Mouse (Mus musculus): ENCODE data around the gene Ina. TPM values are rescaled to one million over a fixed set of nuclear protein-coding genes. Genes with fewer than 3 reads are reported as not detected.

The Ina gene
- polyA plus RNA-seq, 1 experiment from 2014 or later, result 295 TPM

- peaks cover 17% of the 10 kb centered on the region for H3K4me1 ChIP-seq (replicated peaks; ENCODE audit: control insufficient read depth, insufficient read depth, low read length)
- H3K4me2 ChIP-seq (ENCODE audit: low read length), result no peak overlapping the region
- no peaks in the 10 kb centered on the region for H3K9me3 ChIP-seq (ENCODE audit: control insufficient read depth, low read length)
- H3K27me3 ChIP-seq (replicated peaks; ENCODE audit: control insufficient read depth, insufficient read depth, low read length), result no peaks in the 10 kb centered on the region
- ATAC-seq, result no peak
- 92% methylated on average over 4 of the region's 4 CpGs for WGBS
- H3K9ac ChIP-seq (replicated peaks; ENCODE audit: low read depth, low read length), result no peak overlapping the region
- H3K27ac ChIP-seq (ENCODE audit: low read length), result no peak overlapping the region
- H3K36me3 ChIP-seq (ENCODE audit: control insufficient read depth, insufficient read depth), result no peaks in the 10 kb centered on the region
- no peak overlapping the region for H3K4me3 ChIP-seq (replicated peaks; ENCODE audit: low read length)
Observed at GRCm38 (mm10) chr19:47053471-47053870, 39.0 kb downstream of the Ina start.

- H3K4me1 ChIP-seq (replicated peaks; ENCODE audit: control insufficient read depth, insufficient read depth, low read length), result no peaks in the 10 kb centered on the region
- H3K4me3 ChIP-seq (replicated peaks; ENCODE audit: low read length), result no peak overlapping the region
- peaks cover 3% of the 10 kb centered on the region; the same call in 1 of the 2 replicates for H3K9me3 ChIP-seq (ENCODE audit: control insufficient read depth, low read length)
- ATAC-seq, result no peak
- WGBS, result 56% methylated on average over 1 of the region's 1 CpGs
- H3K9ac ChIP-seq (replicated peaks; ENCODE audit: low read depth, low read length), result no peak overlapping the region
- H3K4me2 ChIP-seq (ENCODE audit: low read length), result no peak overlapping the region
- H3K27ac ChIP-seq (ENCODE audit: low read length), result no peak overlapping the region
- H3K36me3 ChIP-seq (ENCODE audit: control insufficient read depth, insufficient read depth), result no peaks in the 10 kb centered on the region
- H3K27me3 ChIP-seq (replicated peaks; ENCODE audit: control insufficient read depth, insufficient read depth, low read length), result no peaks in the 10 kb centered on the region
Observed at GRCm38 (mm10) chr19:47057684-47058083, 43.2 kb downstream of the Ina start.

GRCm38 (mm10) chr19:47065860-47066259 lies 51.4 kb downstream of the Ina start:
- Histone ChIP-seq H3K4me3 (replicated peaks; ENCODE audit: low read length) (no peak overlapping the region), H3K4me2 (ENCODE audit: low read length) (no peak overlapping the region), H3K27me3 (replicated peaks; ENCODE audit: control insufficient read depth, insufficient read depth, low read length) (no peaks in the 10 kb centered on the region), H3K36me3 (ENCODE audit: control insufficient read depth, insufficient read depth) (no peaks in the 10 kb centered on the region; the same call in 1 of the 2 replicates), H3K4me1 (replicated peaks; ENCODE audit: control insufficient read depth, insufficient read depth, low read length) (peaks cover 10% of the 10 kb centered on the region), H3K27ac (ENCODE audit: low read length) (no peak overlapping the region), H3K9ac (replicated peaks; ENCODE audit: low read depth, low read length) (no peak overlapping the region), H3K9me3 (ENCODE audit: control insufficient read depth, low read length) (peaks cover 3% of the 10 kb centered on the region; the same call in 1 of the 2 replicates)
- WGBS, result 89% methylated on average over 3 of the region's 3 CpGs
- no peak for ATAC-seq

GRCm38 (mm10) chr19:47067096-47067882 lies 52.8 kb downstream of the Ina start, which contains the start of gene Taf5:
Gene Taf5, plus strand, starts transcription at chr19:47067746.
- peak within 1 kb of the TSS; percentile 78 for H3K4me2 ChIP-seq (ENCODE audit: low read length)
- 9% methylated on average over 49 of the region's 49 CpGs for WGBS
- no peaks in the 10 kb centered on the region for H3K27me3 ChIP-seq (replicated peaks; ENCODE audit: control insufficient read depth, insufficient read depth, low read length)
- peaks cover 3% of the 10 kb centered on the region; the same call in 1 of the 2 replicates for H3K9me3 ChIP-seq (ENCODE audit: control insufficient read depth, low read length)
- ATAC-seq, result peak; percentile 82
- H3K4me3 ChIP-seq (replicated peaks; ENCODE audit: low read length), result peak within 1 kb of the TSS; percentile 89
- peaks cover 2% of the 10 kb centered on the region for H3K36me3 ChIP-seq (ENCODE audit: control insufficient read depth, insufficient read depth)
- H3K27ac ChIP-seq (ENCODE audit: low read length), result peak within 1 kb of the TSS; percentile 91
- peak within 1 kb of the TSS; percentile 86 for H3K9ac ChIP-seq (replicated peaks; ENCODE audit: low read depth, low read length)
- H3K4me1 ChIP-seq (replicated peaks; ENCODE audit: control insufficient read depth, insufficient read depth, low read length), result peaks cover 10% of the 10 kb centered on the region

- peak overlapping the region; percentile 89 for H3K4me3 ChIP-seq (replicated peaks; ENCODE audit: low read length)
- no peaks in the 10 kb centered on the region for H3K27me3 ChIP-seq (replicated peaks; ENCODE audit: control insufficient read depth, insufficient read depth, low read length)
- under 1% methylated on average over 72 of the region's 72 CpGs for WGBS
- H3K27ac ChIP-seq (ENCODE audit: low read length), result peak overlapping the region; percentile 91
- peak; percentile 93 for ATAC-seq
- peak overlapping the region; percentile 78 for H3K4me2 ChIP-seq (ENCODE audit: low read length)
- peak overlapping the region; percentile 86 for H3K9ac ChIP-seq (replicated peaks; ENCODE audit: low read depth, low read length)
- H3K36me3 ChIP-seq (ENCODE audit: control insufficient read depth, insufficient read depth), result peaks cover 9% of the 10 kb centered on the region
- no peaks in the 10 kb centered on the region for H3K9me3 ChIP-seq (ENCODE audit: control insufficient read depth, low read length)
- H3K4me1 ChIP-seq (replicated peaks; ENCODE audit: control insufficient read depth, insufficient read depth, low read length), result peaks cover 10% of the 10 kb centered on the region
Observed at GRCm38 (mm10) chr19:47067924-47068611, 53.6 kb downstream of the Ina start.

Other genes with a start within 250 kb of the Ina start
- gene Nt5c2, start 455 bp downstream of the Ina start, polyA plus RNA-seq (2015; fragmentation: Nextera tagmentation; extraction: Ambion mirVana), result 76.8 and 81.4 TPM in 2 replicates
- 28.9 and 32.3 TPM in 2 replicates for gene Pcgf6, start 36.2 kb downstream of the Ina start, polyA plus RNA-seq (2015; fragmentation: Nextera tagmentation; extraction: Ambion mirVana)
- 5.8 and 6.0 TPM in 2 replicates for gene Taf5, start 53.0 kb downstream of the Ina start, polyA plus RNA-seq (2015; fragmentation: Nextera tagmentation; extraction: Ambion mirVana)
- 1,159 and 1,247 TPM in 2 replicates for gene Usmg5, start 75.9 kb downstream of the Ina start, polyA plus RNA-seq (2015; fragmentation: Nextera tagmentation; extraction: Ambion mirVana)
- gene Pdcd11, start 76.1 kb downstream of the Ina start, polyA plus RNA-seq (2015; fragmentation: Nextera tagmentation; extraction: Ambion mirVana), result 7.5 and 8.1 TPM in 2 replicates
- 0.84 and 1.4 TPM in 2 replicates for gene Calhm2, start 123.6 kb downstream of the Ina start, polyA plus RNA-seq (2015; fragmentation: Nextera tagmentation; extraction: Ambion mirVana)
- not detected in 2 replicates for gene Calhm1, start 129.6 kb downstream of the Ina start, polyA plus RNA-seq (2015; fragmentation: Nextera tagmentation; extraction: Ambion mirVana)
- gene Calhm3, start 143.1 kb downstream of the Ina start, polyA plus RNA-seq (2015; fragmentation: Nextera tagmentation; extraction: Ambion mirVana), result not detected in 2 replicates
- 7.2 and 11.0 TPM in 2 replicates for gene Neurl1a, start 164.1 kb downstream of the Ina start, polyA plus RNA-seq (2015; fragmentation: Nextera tagmentation; extraction: Ambion mirVana)

Measured in forebrain, embryonic 16.5 days (tissue).